Mouse (Mus musculus): ENCODE measurements around the gene Rsph3a. TPM values are rescaled to one million over a fixed set of nuclear protein-coding genes. Genes with fewer than 3 reads are reported as not detected.
"Not testable (repeated sequence)": the region's sequence is repeated elsewhere in the genome, so short reads cannot be mapped to it uniquely, and the experiment has no call there.

Gene Rsph3a
- 14.0 and 14.3 TPM in 2 replicates for polyA plus RNA-seq (2015; fragmentation: Nextera tagmentation; extraction: Ambion mirVana)

- H3K36me3 ChIP-seq (ENCODE audit: control insufficient read depth, insufficient read depth); H3K27me3 ChIP-seq (ENCODE audit: control insufficient read depth, insufficient read depth, low read depth, low read length); H3K4me1 ChIP-seq (ENCODE audit: control insufficient read depth, low read depth, low read length); H3K9me3 ChIP-seq (replicated peaks; ENCODE audit: control insufficient read depth, low read length): not testable (repeated sequence)
- H3K4me3 ChIP-seq (ENCODE audit: low read depth, low read length): peak within 1 kb of the TSS; percentile 70
- WGBS (ENCODE audit: insufficient replicate concordance): 2% methylated on average over 48 of the region's 58 CpGs
- H3K4me2 ChIP-seq (ENCODE audit: low read depth, low read length): peak within 1 kb of the TSS; percentile 68
- H3K9ac ChIP-seq (ENCODE audit: low read depth, low read length): peak within 1 kb of the TSS; percentile 61
- peak within 1 kb of the TSS; percentile 86 for H3K27ac ChIP-seq (ENCODE audit: low read length)
- peak; percentile 95 for ATAC-seq (ENCODE audit: low read depth)
Measured at GRCm38 (mm10) chr17:7945117-7946052, at the start of gene Rsph3a. Gene Rsph3a, plus strand, starts transcription at chr17:7945614.

DNA sequence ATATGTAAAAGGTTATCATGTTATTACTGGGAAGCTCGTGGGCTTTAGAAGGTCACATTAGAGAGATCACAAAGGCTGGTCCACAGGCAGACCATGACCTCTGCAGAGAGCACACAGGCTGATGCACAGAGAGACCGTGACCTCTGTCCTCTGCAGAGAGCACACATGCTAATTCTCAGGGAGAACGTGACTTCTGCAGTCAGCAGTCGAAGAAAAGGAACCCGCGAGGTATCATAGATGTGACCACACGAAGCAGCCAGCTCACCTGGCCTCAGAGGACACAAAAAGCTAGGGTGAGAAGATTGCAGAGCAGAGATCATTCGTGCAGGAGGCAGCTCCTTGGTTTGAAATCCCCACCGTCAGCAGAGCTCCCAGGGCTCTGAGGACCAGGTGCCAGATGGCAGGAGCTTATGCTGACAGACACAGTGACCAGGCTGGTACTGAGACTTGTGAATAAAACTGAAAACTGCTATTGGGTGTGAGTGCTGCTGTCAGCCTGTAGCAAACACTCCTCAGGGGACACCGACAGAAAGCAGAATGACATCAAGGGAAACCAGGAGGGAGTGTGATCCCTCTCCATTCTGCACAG is 49.3 kb upstream of the Rsph3a start:
- no peak overlapping the region for H3K27ac ChIP-seq (ENCODE audit: low read length)
- H3K36me3 ChIP-seq (ENCODE audit: control insufficient read depth, insufficient read depth): no peaks in the 10 kb centered on the region
- no peak for ATAC-seq (ENCODE audit: low read depth)
- WGBS (ENCODE audit: insufficient replicate concordance): 50% methylated on average over 10 of the region's 10 CpGs
- H3K9ac ChIP-seq (ENCODE audit: low read depth, low read length): no peak overlapping the region
- no peaks in the 10 kb centered on the region; the same call in 1 of the 2 replicates for H3K4me1 ChIP-seq (ENCODE audit: control insufficient read depth, low read depth, low read length)
- H3K27me3 ChIP-seq (ENCODE audit: control insufficient read depth, insufficient read depth, low read depth, low read length): no peaks in the 10 kb centered on the region
- no peak overlapping the region for H3K4me3 ChIP-seq (ENCODE audit: low read depth, low read length)
- no peak overlapping the region for H3K4me2 ChIP-seq (ENCODE audit: low read depth, low read length)
- no peaks in the 10 kb centered on the region for H3K9me3 ChIP-seq (replicated peaks; ENCODE audit: control insufficient read depth, low read length)

- H3K4me2 ChIP-seq (ENCODE audit: low read depth, low read length): peak overlapping the region; percentile 34; the same call in 1 of the 2 replicates
- H3K36me3 ChIP-seq (ENCODE audit: control insufficient read depth, insufficient read depth): no peaks in the 10 kb centered on the region
- 39% methylated on average over 11 of the region's 11 CpGs for WGBS (ENCODE audit: insufficient replicate concordance)
- H3K4me3 ChIP-seq (ENCODE audit: low read depth, low read length): peak overlapping the region; percentile 12; the same call in 1 of the 2 replicates
- no peaks in the 10 kb centered on the region for H3K27me3 ChIP-seq (ENCODE audit: control insufficient read depth, insufficient read depth, low read depth, low read length)
- ATAC-seq (ENCODE audit: low read depth): no peak
- no peaks in the 10 kb centered on the region; the same call in 1 of the 2 replicates for H3K4me1 ChIP-seq (ENCODE audit: control insufficient read depth, low read depth, low read length)
- H3K9ac ChIP-seq (ENCODE audit: low read depth, low read length): no peak overlapping the region
- no peak overlapping the region for H3K27ac ChIP-seq (ENCODE audit: low read length)
- no peaks in the 10 kb centered on the region for H3K9me3 ChIP-seq (replicated peaks; ENCODE audit: control insufficient read depth, low read length)
Measured at GRCm38 (mm10) chr17:7897120-7897519, 48.3 kb upstream of the Rsph3a start.

DNA sequence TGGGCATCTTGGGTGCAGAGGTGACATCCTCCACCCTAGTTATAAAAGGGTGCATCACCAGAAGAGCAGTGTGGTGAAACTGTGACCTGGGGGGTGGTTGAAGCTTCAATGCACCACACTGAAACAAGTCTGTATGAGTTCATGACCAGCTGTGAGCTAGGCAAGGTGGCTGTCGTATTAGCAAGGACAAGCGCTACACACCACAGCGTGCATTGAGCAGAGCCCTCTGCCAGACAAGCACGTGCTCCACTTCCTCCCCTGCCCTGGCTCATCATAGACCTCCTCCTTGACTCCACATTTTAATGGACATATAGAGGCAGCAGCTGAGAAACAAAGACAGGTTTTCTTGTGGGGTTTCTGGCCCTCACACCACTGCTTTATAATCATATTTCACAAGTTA is 47.7 kb upstream of the Rsph3a start:
- no peaks in the 10 kb centered on the region for H3K27me3 ChIP-seq (ENCODE audit: control insufficient read depth, insufficient read depth, low read depth, low read length)
- no peak for ATAC-seq (ENCODE audit: low read depth)
- H3K4me3 ChIP-seq (ENCODE audit: low read depth, low read length): no peak overlapping the region
- H3K36me3 ChIP-seq (ENCODE audit: control insufficient read depth, insufficient read depth): no peaks in the 10 kb centered on the region
- no peaks in the 10 kb centered on the region for H3K9me3 ChIP-seq (replicated peaks; ENCODE audit: control insufficient read depth, low read length)
- 48% methylated on average over 4 of the region's 4 CpGs for WGBS (ENCODE audit: insufficient replicate concordance)
- no peak overlapping the region for H3K27ac ChIP-seq (ENCODE audit: low read length)
- no peaks in the 10 kb centered on the region; the same call in 1 of the 2 replicates for H3K4me1 ChIP-seq (ENCODE audit: control insufficient read depth, low read depth, low read length)
- H3K4me2 ChIP-seq (ENCODE audit: low read depth, low read length): no peak overlapping the region
- H3K9ac ChIP-seq (ENCODE audit: low read depth, low read length): no peak overlapping the region

DNA sequence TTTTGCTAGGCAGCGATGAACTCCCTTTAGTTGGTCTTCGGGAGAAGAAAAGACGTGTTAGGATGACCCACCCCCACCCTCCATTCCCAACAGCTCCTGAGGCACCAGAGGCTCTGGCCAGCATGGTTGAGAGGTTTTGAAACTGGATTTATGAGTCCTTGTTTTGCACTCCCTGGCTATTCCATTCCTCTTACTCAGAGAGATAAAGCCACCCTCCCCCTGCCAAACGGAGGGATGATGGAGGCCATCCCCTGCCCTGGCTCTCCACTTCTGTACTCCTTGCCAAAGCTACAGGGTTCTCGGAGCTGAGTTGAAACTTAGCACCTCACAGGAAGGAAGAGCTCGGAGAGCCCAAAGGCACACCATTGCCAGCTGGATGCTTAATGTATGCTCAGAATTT is 46.2 kb upstream of the Rsph3a start:
- WGBS (ENCODE audit: insufficient replicate concordance): 60% methylated on average over 6 of the region's 6 CpGs
- Histone ChIP-seq H3K4me2 (ENCODE audit: low read depth, low read length) (no peak overlapping the region), H3K4me1 (ENCODE audit: control insufficient read depth, low read depth, low read length) (no peaks in the 10 kb centered on the region; the same call in 1 of the 2 replicates), H3K27ac (ENCODE audit: low read length) (no peak overlapping the region), H3K27me3 (ENCODE audit: control insufficient read depth, insufficient read depth, low read depth, low read length) (no peaks in the 10 kb centered on the region), H3K9me3 (replicated peaks; ENCODE audit: control insufficient read depth, low read length) (no peaks in the 10 kb centered on the region), H3K4me3 (ENCODE audit: low read depth, low read length) (no peak overlapping the region), H3K9ac (ENCODE audit: low read depth, low read length) (no peak overlapping the region), H3K36me3 (ENCODE audit: control insufficient read depth, insufficient read depth) (no peaks in the 10 kb centered on the region)
- ATAC-seq (ENCODE audit: low read depth): no peak

DNA sequence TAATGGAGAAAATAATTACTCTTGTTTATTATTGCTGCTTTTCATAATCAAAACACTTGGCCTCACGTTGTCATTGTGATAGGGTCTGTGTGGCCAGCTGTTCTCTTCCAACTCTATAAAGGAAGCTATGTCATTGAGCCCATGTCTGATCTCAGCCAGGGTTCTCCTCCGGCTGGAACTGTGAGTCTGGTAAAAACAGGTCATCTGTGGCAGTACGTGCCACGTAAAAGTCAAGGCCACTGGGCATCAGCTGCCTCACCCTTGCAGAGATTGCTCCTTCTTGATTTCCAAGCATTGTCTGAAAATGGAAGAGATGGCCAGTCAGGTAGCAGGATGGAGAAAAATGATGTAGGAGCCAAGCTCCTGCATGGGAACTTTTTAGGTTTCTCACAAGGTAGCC is 45.5 kb upstream of the Rsph3a start:
- H3K4me2 ChIP-seq (ENCODE audit: low read depth, low read length): no peak overlapping the region
- no peak for ATAC-seq (ENCODE audit: low read depth)
- H3K4me3 ChIP-seq (ENCODE audit: low read depth, low read length): no peak overlapping the region
- H3K27ac ChIP-seq (ENCODE audit: low read length): no peak overlapping the region
- no peaks in the 10 kb centered on the region; the same call in 1 of the 2 replicates for H3K4me1 ChIP-seq (ENCODE audit: control insufficient read depth, low read depth, low read length)
- H3K9ac ChIP-seq (ENCODE audit: low read depth, low read length): no peak overlapping the region
- H3K9me3 ChIP-seq (replicated peaks; ENCODE audit: control insufficient read depth, low read length): no peaks in the 10 kb centered on the region
- H3K27me3 ChIP-seq (ENCODE audit: control insufficient read depth, insufficient read depth, low read depth, low read length): no peaks in the 10 kb centered on the region
- H3K36me3 ChIP-seq (ENCODE audit: control insufficient read depth, insufficient read depth): no peaks in the 10 kb centered on the region
- WGBS (ENCODE audit: insufficient replicate concordance): 65% methylated on average over 4 of the region's 4 CpGs

DNA sequence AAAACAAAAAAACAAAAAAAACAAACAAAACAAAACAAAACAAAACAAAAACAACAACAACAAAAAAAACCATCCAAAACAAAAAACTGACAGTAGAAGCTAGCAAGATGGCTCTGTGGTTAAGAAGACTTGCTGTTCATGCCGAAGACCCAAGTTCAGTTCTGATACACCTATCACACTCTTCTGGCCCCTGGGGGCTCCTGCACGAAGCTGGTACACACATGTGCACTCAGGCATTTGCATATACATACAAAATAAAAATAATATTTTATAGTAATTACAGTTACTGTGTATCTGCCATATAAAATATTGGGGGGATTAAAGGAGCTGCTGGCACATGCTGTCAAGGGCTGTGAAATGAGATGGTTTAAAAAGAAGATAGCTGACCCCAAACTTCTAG is 43.9 kb upstream of the Rsph3a start:
- WGBS (ENCODE audit: insufficient replicate concordance): 53% methylated on average over 2 of the region's 2 CpGs
- Histone ChIP-seq H3K9ac (ENCODE audit: low read depth, low read length) (no peak overlapping the region), H3K4me1 (ENCODE audit: control insufficient read depth, low read depth, low read length) (no peaks in the 10 kb centered on the region; the same call in 1 of the 2 replicates), H3K4me3 (ENCODE audit: low read depth, low read length) (no peak overlapping the region), H3K4me2 (ENCODE audit: low read depth, low read length) (no peak overlapping the region), H3K27me3 (ENCODE audit: control insufficient read depth, insufficient read depth, low read depth, low read length) (no peaks in the 10 kb centered on the region), H3K9me3 (replicated peaks; ENCODE audit: control insufficient read depth, low read length) (no peaks in the 10 kb centered on the region), H3K27ac (ENCODE audit: low read length) (no peak overlapping the region), H3K36me3 (ENCODE audit: control insufficient read depth, insufficient read depth) (no peaks in the 10 kb centered on the region)
- no peak for ATAC-seq (ENCODE audit: low read depth)

DNA sequence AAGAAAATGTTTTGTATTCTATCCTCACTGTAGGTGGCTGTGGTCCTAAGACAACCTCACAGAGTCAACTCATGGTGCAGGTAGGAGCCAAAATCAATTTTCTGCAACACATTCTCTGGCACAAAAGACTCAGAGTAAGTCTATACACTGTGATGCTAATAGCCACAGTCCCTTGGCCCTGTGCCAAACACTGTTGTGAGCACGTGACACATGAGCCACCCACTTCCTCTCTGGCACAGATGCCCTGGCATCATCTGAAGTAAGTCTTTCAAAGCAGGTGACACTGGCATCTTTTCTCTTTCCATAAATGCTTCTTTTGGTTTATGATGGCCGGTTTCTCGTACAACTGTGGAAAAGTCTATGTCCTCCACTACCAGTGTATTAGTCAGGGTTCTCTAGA is 43.1 kb upstream of the Rsph3a start:
- WGBS (ENCODE audit: insufficient replicate concordance): 50% methylated on average over 3 of the region's 3 CpGs

GRCm38 (mm10) chr17:7904992-7905391 is 40.4 kb upstream of the Rsph3a start:
- Histone ChIP-seq H3K36me3 (ENCODE audit: control insufficient read depth, insufficient read depth) (no peaks in the 10 kb centered on the region), H3K4me1 (ENCODE audit: control insufficient read depth, low read depth, low read length) (no peaks in the 10 kb centered on the region), H3K4me3 (ENCODE audit: low read depth, low read length) (no peak overlapping the region), H3K27me3 (ENCODE audit: control insufficient read depth, insufficient read depth, low read depth, low read length) (no peaks in the 10 kb centered on the region), H3K9ac (ENCODE audit: low read depth, low read length) (no peak overlapping the region), H3K9me3 (replicated peaks; ENCODE audit: control insufficient read depth, low read length) (no peaks in the 10 kb centered on the region), H3K4me2 (ENCODE audit: low read depth, low read length) (no peak overlapping the region), H3K27ac (ENCODE audit: low read length) (no peak overlapping the region)
- 25% methylated on average over 2 of the region's 2 CpGs for WGBS (ENCODE audit: insufficient replicate concordance)
- ATAC-seq (ENCODE audit: low read depth): no peak

More for the DNA sequence above, 43.1 kb upstream of the Rsph3a start:
- H3K36me3 ChIP-seq (ENCODE audit: control insufficient read depth, insufficient read depth): no peaks in the 10 kb centered on the region
- H3K4me3 ChIP-seq (ENCODE audit: low read depth, low read length): no peak overlapping the region
- no peaks in the 10 kb centered on the region; the same call in 1 of the 2 replicates for H3K4me1 ChIP-seq (ENCODE audit: control insufficient read depth, low read depth, low read length)
- no peaks in the 10 kb centered on the region for H3K27me3 ChIP-seq (ENCODE audit: control insufficient read depth, insufficient read depth, low read depth, low read length)
- no peak overlapping the region for H3K4me2 ChIP-seq (ENCODE audit: low read depth, low read length)
- ATAC-seq (ENCODE audit: low read depth): no peak
- H3K27ac ChIP-seq (ENCODE audit: low read length): no peak overlapping the region
- no peaks in the 10 kb centered on the region for H3K9me3 ChIP-seq (replicated peaks; ENCODE audit: control insufficient read depth, low read length)
- no peak overlapping the region for H3K9ac ChIP-seq (ENCODE audit: low read depth, low read length)
